Comparison of ENCODE assay signal across 7 mouse cellular contexts in the genomic region with DNA sequence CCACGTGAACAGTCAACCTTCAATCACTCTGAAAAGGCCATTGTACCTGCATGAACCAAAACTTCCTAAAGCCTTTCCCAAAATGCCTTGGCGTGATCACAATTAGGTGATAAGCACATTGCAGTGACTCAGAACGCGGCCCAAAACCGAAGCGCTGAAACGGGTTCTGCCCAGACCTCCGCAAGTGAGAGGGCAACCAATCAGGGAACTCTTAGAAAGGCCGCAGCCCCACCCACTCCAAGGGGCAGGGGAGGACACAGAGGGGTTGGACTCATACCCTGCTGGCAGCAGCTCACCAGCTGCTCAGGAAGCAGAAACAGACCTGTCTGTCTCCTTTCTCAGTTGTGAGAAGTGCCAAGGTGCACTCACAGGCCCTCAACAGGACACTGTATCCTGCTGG. TPM values are rescaled to one million over a fixed set of nuclear protein-coding genes. Genes with fewer than 3 reads are reported as not detected.
A peak's percentile ranks its signal among the peaks of the same experiment; 100 is the strongest.
DNase-seq lines count a peak whose midpoint lies in the region; ATAC-seq lines count a peak whose summit lies in the region.

No protein-coding gene starts in this region.

- H3K4me3 ChIP-seq in intestine, embryonic 14.5 days (ENCODE audit: low read depth, low read length): no peak overlapping the region
- H3K4me3 ChIP-seq in liver, embryonic 15.5 days (replicated peaks): no peak overlapping the region
- no peak overlapping the region for H3K4me3 ChIP-seq in neural tube, embryonic 12.5 days

- no peaks in the 10 kb centered on the region for H3K9me3 ChIP-seq in intestine, embryonic 14.5 days (ENCODE audit: control insufficient read depth, low read length)
- no peaks in the 10 kb centered on the region for H3K9me3 ChIP-seq in liver, embryonic 15.5 days (replicated peaks)
- H3K9me3 ChIP-seq in neural tube, embryonic 12.5 days: no peaks in the 10 kb centered on the region

- no peaks in the 10 kb centered on the region for H3K27me3 ChIP-seq in intestine, embryonic 14.5 days (replicated peaks; ENCODE audit: control insufficient read depth, insufficient read depth, low read length)
- H3K27me3 ChIP-seq in liver, embryonic 15.5 days: no peaks in the 10 kb centered on the region
- no peaks in the 10 kb centered on the region for H3K27me3 ChIP-seq in neural tube, embryonic 12.5 days (replicated peaks)

- no peaks in the 10 kb centered on the region for H3K36me3 ChIP-seq in intestine, embryonic 14.5 days (ENCODE audit: control insufficient read depth, insufficient read depth, low read length)
- no peaks in the 10 kb centered on the region for H3K36me3 ChIP-seq in liver, embryonic 15.5 days (replicated peaks)
- H3K36me3 ChIP-seq in neural tube, embryonic 12.5 days: no peaks in the 10 kb centered on the region

- H3K4me2 ChIP-seq in intestine, embryonic 14.5 days (ENCODE audit: low read length): peak overlapping the region; percentile 20; the same call in 1 of the 2 replicates
- H3K4me2 ChIP-seq in liver, embryonic 15.5 days: peak overlapping the region; percentile 50
- peak overlapping the region; percentile 46 for H3K4me2 ChIP-seq in neural tube, embryonic 12.5 days (replicated peaks)

- 5% methylated on average over 9 of the region's 9 CpGs for WGBS in intestine, embryonic 14.5 days
- WGBS in liver, embryonic 15.5 days (ENCODE audit: insufficient replicate concordance): 2% methylated on average over 9 of the region's 9 CpGs
- WGBS in neural tube, embryonic 12.5 days: 5% methylated on average over 9 of the region's 9 CpGs

- peak; percentile 87 to 93 for DNase-seq in adrenal gland, adult (ENCODE audit: inconsistent age in 2 of 2, low spot score in 1 of 2)
- peak; percentile 79 to 83 for DNase-seq in cerebellum, postnatal 10 days
- peak; percentile 65 to 66 for DNase-seq in gastrocnemius, postnatal 36 days
- no peak for DNase-seq in intestine, embryonic 14.5 days (ENCODE audit: low spot score)
- DNase-seq in urinary bladder, postnatal 4 days (ENCODE audit: low spot score in 2 of 2): peak; percentile 59 to 65

- ATAC-seq in intestine, embryonic 14.5 days (replicated peaks; ENCODE audit: low FRiP score, low TSS enrichment, low read depth): 0 out of 2 replicates have a peak, but pooled peaks have one; percentile 70
- peak; percentile 56 for ATAC-seq in liver, embryonic 15.5 days (ENCODE audit: insufficient read depth)
- no peak for ATAC-seq in neural tube, embryonic 12.5 days (ENCODE audit: low FRiP score, low read depth)

- H3K9ac ChIP-seq in intestine, embryonic 14.5 days (ENCODE audit: low read length): no peak overlapping the region
- no peak overlapping the region for H3K9ac ChIP-seq in liver, embryonic 15.5 days
- no peak overlapping the region for H3K9ac ChIP-seq in neural tube, embryonic 12.5 days

- H3K27ac ChIP-seq in intestine, embryonic 14.5 days (ENCODE audit: low read depth): no peak overlapping the region
- H3K27ac ChIP-seq in liver, embryonic 15.5 days (replicated peaks): no peak overlapping the region
- no peak overlapping the region for H3K27ac ChIP-seq in neural tube, embryonic 12.5 days

- intact Hi-C loops in gastrocnemius, postnatal 36 days (cut with DNase I): no loop called here

- H3K4me1 ChIP-seq in intestine, embryonic 14.5 days (replicated peaks; ENCODE audit: control insufficient read depth, insufficient read depth, low read length): peaks cover 14% of the 10 kb centered on the region; the same call in 1 of the 2 replicates
- 0 out of 2 replicates have a peak, but pooled peaks cover 7% of the 10 kb centered on the region for H3K4me1 ChIP-seq in liver, embryonic 15.5 days (replicated peaks)
- peaks cover 20% of the 10 kb centered on the region for H3K4me1 ChIP-seq in neural tube, embryonic 12.5 days

RNA-seq across cellular contexts. Expression of a gene that starts 13.6 kb away (rescaled TPM):
- 1 to 10 TPM; 7.4 to 9.1 TPM for total RNA-seq in gastrocnemius, postnatal 36 days (2021)
- 13.9 and 17.4 TPM in 2 replicates for polyA plus RNA-seq in intestine, embryonic 14.5 days (2014; fragmentation: Nextera tagmentation; extraction: Ambion mirVana)
- 3.0 and 3.7 TPM in 2 replicates for polyA plus RNA-seq in liver, embryonic 15.5 days (2015; fragmentation: Nextera tagmentation; extraction: Ambion mirVana)
- 18.9 and 21.1 TPM in 2 replicates for polyA plus RNA-seq in neural tube, embryonic 12.5 days (2016; fragmentation: Nextera tagmentation; extraction: Ambion mirVana)
